Mouse (Mus musculus) NIH3T3 (cell line): ENCODE measurements around the gene Slc48a1.
A peak's percentile ranks its signal among the peaks of the same experiment; 100 is the strongest.

Source experiments
- DNase-seq: peaks from one replicate; pipeline ENCODE4 v3.0.0-alpha.2; 2012; ENCODE audit warnings: low read depth

Gene Slc48a1

GRCm38 (mm10) chr15:97781961-97782748, 3.8 kb downstream of the Slc48a1 start:
- peak; percentile 76 for DNase-seq

DNA sequence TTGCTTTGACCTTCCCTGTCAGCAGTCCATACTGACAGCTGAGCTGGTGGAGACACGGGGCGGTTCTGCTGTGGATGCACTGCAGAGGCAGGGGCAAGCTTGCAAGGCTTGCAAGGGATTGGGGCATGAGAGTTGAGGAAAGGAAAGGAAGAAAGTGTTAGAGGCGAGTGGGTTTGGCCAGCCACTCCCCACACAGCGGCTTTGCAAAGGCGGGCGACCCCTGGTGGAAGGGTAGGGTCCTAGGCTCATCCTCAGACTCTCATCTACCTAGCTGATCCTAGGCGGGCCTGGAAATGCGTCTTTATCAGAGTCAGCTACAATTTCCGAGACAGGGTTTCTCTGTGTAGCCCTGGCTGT, 4.4 kb downstream of the Slc48a1 start:
- peak; percentile 93 for DNase-seq

DNA sequence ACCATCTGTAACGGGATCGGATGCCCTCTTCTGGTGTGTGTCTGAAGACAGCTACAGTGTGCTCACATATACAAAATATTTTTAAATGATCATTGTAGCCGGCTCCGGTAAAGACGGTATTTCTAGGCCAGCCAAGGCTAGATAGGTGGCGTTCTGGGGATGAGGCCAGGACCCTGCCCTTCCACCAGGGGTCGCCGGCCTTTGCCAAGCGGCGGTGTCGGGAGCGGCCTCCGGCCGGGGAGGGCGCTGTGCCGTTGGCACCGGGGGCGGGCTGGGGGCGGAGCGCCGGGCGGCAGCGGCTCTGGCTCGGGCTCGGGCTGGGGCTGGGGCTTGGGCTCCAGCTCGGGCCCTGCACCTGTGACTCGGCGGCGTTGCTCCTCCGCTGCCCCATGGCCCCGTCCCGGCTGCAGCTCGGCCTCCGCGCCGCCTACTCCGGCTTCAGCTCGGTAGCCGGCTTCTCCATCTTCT, 5.8 kb downstream of the Slc48a1 start:
- DNase-seq, result peak; percentile 96

DNA sequence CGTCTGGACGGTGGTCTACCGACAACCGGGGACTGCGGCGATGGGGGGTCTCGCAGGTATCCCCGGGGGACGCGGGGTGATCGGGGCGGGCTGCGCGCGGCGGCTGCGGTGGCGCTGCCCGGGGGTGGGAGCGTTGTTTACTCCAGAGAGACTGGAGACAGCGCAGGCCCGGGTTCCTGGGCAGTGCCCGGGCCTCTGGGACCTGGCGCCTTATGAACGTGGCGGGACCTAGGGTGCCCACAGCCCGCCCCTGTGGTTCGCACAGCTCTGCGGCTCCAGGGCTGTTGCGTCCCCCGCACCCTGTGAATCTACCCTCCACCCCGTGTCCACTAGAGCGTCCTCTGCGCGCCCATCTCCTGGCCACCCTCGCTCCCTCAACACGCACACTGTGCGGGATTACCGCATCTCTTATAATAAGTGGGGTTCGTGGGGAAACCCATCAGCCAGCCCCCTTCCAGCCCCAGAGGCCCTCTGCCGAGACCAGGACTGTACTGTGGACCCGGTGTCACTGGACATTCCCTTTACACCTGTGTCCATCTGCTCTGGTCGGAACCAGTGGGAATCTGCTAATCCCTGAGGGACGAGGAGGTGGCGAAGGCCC, 6.3 kb downstream of the Slc48a1 start:
- peak; percentile 48 for DNase-seq

DNA sequence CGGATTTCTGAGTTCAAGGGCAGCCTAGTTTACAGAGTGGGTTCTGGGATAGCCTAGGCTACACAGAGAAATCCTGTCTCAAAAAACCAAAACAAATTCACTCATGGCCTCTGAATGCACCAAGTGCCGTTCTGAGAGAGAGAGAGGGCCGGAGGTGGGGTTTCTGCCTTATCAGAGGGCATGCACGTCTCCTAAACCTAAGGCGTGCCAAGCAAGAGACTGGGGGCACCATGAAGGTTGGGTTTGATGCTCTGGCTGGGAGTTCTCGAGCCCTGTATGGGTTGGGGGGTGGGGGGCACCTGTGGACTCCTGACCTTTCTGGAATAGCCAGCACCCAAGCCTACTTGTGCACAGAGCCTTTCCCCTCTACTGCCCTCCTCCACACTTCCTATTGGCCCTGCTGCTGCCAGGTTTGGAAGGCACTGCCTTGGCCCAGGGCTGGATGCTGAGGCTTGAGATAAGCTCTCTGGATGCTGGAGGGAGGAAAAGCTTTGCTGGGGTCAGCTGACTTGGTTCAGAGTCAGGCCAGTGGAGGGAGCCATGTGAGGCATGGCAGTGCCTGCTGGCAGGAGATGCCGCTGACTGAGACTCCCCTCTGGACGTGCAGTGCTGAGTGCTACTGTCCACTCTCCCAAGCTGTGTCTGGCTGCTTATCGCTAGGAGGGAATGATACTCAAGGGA, 7.6 kb downstream of the Slc48a1 start:
- peak; percentile 57 for DNase-seq

DNA sequence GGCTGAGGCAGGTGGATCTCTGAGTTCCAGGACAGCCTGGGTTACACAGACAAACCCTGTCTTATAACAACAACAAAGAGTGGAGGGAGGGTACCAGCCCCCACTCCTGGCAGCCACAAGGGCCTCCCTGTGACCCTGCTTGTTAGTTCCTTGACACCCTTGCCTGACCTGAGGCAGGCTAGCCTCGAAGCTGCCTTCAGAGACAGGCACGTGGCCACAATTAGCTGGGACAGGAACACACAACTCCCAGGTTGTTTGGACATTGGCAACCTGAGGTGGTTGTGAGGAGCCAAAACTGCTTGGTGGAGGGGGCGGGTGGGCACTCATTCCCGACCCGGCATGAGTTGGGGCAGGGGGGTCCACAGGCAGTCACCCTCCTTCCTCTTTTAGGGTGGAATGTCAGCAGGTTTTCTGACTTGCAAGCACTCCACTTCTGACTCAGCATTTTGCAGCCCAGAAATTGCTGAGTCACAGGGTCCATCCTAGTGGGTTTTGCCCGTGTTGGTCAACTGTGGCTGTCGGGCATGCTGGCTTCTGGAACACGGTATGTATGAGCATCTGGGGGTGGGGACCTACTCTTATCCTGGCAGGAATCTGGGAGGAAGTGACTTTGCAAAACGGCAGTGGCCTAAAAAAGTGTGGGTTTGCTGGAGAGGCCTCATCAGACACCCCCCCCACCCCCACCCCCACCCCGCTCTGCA, 8.2 kb downstream of the Slc48a1 start:
- peak; percentile 86 for DNase-seq

- DNase-seq, result no peak
Measured at GRCm38 (mm10) chr15:97787148-97787798, 9.0 kb downstream of the Slc48a1 start.

DNA sequence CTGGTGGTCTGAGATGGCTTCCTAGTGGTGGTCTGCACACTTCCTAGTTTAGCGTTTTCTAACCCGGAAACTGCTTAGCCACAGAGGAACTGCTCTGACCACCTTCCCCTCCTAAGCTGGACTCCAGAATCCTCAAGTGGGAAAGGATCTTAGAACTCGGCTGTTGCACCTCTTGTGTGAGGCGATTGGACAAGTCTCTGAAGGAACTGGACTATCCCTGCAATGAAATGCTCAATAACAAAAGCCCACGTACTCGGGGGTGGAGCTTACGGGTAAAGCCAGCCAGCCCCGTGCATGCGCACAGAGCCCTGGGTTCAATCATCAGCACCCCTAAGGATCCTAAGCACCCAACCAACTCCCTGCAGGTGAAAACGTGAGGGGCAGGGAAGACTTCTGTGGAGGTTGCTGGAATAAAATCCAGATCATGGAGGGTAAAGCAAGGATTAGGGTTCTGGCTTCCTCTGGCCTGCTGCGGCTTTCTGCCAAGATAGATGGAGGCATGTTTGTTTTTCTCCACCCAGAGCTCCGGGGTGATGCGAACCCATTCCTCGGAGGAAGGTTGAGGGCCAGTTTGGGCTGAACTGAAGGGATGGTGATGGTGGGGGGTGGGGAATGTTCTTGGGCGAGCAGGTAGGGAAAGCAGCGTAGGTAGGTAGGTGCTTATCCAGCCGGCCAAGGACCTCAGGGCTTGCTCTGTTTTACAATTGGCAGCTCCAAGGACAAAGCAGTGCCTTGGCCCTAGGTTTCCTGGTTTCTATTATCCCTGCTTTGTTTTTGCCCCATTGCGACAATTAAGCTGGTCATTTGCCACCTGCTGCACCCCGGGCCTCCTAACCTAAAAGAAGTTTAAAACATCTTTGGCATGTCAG, 9.7 kb downstream of the Slc48a1 start:
- DNase-seq, result no peak

- no peak for DNase-seq
Measured at GRCm38 (mm10) chr15:97788821-97789220, 10.5 kb downstream of the Slc48a1 start.

- peak; percentile 78 for DNase-seq
Measured at GRCm38 (mm10) chr15:97789761-97790505, 11.6 kb downstream of the Slc48a1 start.

DNA sequence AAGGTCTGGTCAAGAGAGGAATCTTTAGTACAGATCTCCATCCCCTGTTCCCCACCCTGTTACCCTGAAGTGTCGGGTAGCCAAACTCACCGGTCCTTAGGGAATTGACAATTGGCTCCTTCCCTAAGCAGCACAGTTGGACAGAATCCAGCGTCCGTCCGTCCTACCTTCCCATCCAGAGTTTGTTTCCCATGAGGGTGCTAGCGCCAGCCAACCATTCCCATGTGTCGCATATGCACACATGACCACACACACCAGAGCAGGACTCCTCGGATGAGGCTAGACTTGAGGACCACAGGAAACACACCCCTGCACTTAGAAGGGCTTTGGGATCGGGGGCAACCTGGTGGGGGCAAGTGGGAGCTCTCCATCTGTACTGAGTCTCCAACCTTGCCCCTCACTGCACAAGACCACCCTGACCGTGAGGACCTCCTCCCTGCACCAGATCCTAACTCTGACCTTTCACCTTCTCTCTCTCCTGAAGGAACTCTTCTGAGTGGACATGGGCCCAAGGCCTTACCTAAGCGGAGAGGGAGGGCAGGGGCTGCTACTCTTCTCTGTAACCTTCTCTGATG, 12.9 kb downstream of the Slc48a1 start:
- no peak for DNase-seq

DNA sequence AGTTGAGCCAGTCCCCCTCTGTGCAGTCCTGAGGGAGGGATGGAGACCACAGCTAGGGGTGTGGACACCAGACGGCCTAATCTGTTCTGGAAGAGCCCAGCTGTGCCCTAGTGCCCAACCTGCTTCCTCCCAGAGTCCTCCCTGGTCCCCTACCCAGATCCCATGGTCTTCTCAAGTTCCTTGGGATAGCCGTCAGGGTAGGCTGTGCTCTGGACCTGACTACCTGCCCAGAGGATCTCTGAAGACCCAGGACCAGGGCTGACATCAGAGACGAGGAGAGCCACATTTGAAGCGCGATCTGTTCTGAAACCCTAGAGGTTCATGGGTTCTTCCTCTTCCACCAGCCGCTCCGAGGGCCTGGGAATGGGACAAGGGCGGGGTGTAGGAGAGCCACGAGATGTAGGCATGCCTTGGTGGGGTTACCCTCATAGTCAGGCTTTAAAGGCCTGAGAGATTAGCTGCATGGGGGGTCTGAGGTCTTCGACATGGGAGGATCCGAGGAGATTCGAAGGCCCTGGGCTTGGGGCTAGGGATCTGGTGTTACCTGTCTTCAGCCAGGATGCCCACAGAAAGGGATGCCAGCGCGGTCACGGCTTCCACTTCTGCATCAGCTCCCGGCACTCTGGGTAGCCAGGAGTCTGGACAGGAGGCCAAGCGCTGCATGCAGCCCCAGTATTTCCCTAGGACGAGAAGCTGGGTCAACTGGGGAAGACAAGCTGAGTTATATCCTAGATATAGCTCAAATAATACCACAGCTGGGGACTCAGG, 15.2 kb downstream of the Slc48a1 start:
- DNase-seq, result no peak

DNA sequence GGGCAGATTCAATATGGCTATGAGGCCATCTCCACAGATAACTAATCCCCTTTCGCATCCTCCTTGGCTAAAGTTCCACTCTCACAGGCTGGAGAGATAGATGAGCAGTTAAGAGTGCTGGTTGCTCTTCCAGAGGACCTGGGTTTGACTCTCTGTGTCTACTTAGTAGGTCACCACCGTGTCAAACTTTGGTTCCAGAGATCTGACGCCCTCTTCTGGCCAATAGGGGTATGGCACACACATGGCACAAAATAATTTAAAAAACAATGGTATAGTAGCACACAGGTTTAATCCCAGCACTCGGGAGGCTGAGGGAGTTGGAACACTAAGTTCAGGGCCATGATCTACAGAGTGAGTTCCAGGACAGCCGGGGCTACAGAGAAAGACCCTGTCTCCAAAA, 15.9 kb downstream of the Slc48a1 start:
- peak; percentile 44 for DNase-seq

- no peak for DNase-seq
Measured at GRCm38 (mm10) chr15:97795559-97796235, 17.4 kb downstream of the Slc48a1 start.

- DNase-seq, result no peak
Measured at GRCm38 (mm10) chr15:97796674-97797310, 18.5 kb downstream of the Slc48a1 start.

GRCm38 (mm10) chr15:97798134-97798533, 19.8 kb downstream of the Slc48a1 start:
- DNase-seq, result no peak

GRCm38 (mm10) chr15:97799446-97799845, 21.1 kb downstream of the Slc48a1 start:
- no peak for DNase-seq

DNA sequence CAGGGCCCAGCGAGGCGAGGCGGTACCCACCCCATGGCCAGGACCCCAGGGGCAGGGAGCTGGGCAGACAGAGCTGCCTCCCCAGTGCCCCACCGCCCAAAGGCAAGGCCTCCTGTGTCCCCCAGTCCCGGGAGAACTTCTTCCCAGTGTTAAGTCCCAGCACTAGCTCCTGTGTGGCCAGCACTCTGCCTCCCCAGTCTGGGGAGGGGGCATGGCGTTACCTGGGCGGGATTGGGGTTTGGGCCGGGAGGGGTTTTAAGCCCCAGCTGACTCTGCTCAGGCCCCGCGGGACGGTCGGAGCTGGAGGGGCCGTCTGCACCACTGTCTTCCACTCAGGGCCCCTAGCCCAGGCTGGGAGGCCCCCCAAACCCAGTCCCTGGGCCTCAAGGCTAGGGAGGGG, 22.5 kb downstream of the Slc48a1 start:
- DNase-seq, result no peak
